Mouse (Mus musculus): ENCODE results near the gene Itih2. TPM values are rescaled to one million over a fixed set of nuclear protein-coding genes. Genes with fewer than 3 reads are reported as not detected.
A peak's percentile ranks its signal among the peaks of the same experiment; 100 is the strongest.

The Itih2 gene
- polyA plus RNA-seq, 1 experiment from 2014 or later: 1.7 TPM

GRCm38 (mm10) chr2:10058836-10059235 lies 72.4 kb downstream of the Itih2 start:
- Histone ChIP-seq H3K27ac (no peak overlapping the region), H3K4me2 (no peak overlapping the region), H3K9ac (no peak overlapping the region), H3K4me3 (no peak overlapping the region), H3K36me3 (peaks cover 85% of the 10 kb centered on the region), H3K27me3 (no peaks in the 10 kb centered on the region), H3K9me3 (no peaks in the 10 kb centered on the region), H3K4me1 (replicated peaks) (no peaks in the 10 kb centered on the region)
- no peak for ATAC-seq (ENCODE audit: low FRiP score)
- 89% methylated on average over 5 of the region's 5 CpGs for WGBS

DNA sequence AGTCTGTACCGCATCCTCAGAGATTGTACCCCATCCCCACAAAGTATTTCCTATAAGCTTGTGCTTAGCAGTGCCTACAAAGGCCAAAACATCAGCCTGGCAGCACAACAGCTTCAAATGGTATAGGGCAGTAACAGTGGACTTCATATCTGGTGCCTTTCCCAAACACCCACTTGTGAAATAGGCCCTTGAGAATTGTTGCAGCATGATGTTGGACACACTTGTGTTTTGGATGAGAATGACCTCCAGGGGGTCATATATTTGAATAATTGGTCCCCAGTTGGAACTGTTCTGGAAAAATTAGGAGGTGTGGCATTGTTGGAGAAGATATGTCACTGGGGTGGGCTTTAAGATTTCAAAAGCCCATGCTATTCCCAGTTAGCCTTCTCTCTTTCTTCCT lies 79.2 kb downstream of the Itih2 start:
- ATAC-seq (ENCODE audit: low FRiP score): no peak
- H3K4me1 ChIP-seq (replicated peaks): peaks cover 12% of the 10 kb centered on the region
- H3K9ac ChIP-seq: no peak overlapping the region
- H3K4me3 ChIP-seq: no peak overlapping the region
- 97% methylated on average over 1 of the region's 1 CpGs for WGBS
- no peaks in the 10 kb centered on the region for H3K27me3 ChIP-seq
- no peaks in the 10 kb centered on the region for H3K9me3 ChIP-seq
- peaks cover 30% of the 10 kb centered on the region for H3K36me3 ChIP-seq
- H3K4me2 ChIP-seq: no peak overlapping the region
- no peak overlapping the region for H3K27ac ChIP-seq

- no peak for ATAC-seq (ENCODE audit: low FRiP score)
- no peak overlapping the region for H3K4me3 ChIP-seq
- no peak overlapping the region for H3K27ac ChIP-seq
- H3K4me2 ChIP-seq: no peak overlapping the region
- peaks cover 19% of the 10 kb centered on the region for H3K4me1 ChIP-seq (replicated peaks)
- H3K27me3 ChIP-seq: no peaks in the 10 kb centered on the region
- H3K9ac ChIP-seq: no peak overlapping the region
- peaks cover 21% of the 10 kb centered on the region for H3K36me3 ChIP-seq
- H3K9me3 ChIP-seq: no peaks in the 10 kb centered on the region
- 85% methylated on average over 3 of the region's 3 CpGs for WGBS
Observed at GRCm38 (mm10) chr2:10050878-10051277, 80.3 kb downstream of the Itih2 start.

- H3K4me1 ChIP-seq (replicated peaks): peaks cover 19% of the 10 kb centered on the region
- no peak overlapping the region for H3K27ac ChIP-seq
- peak overlapping the region; percentile 61; the same call in 1 of the 2 replicates for H3K9ac ChIP-seq
- WGBS: 14% methylated on average over 10 of the region's 10 CpGs
- H3K4me3 ChIP-seq: peak overlapping the region; percentile 98
- ATAC-seq (ENCODE audit: low FRiP score): no peak
- no peaks in the 10 kb centered on the region for H3K9me3 ChIP-seq
- peaks cover 8% of the 10 kb centered on the region for H3K36me3 ChIP-seq
- H3K27me3 ChIP-seq: no peaks in the 10 kb centered on the region
- peak overlapping the region; percentile 57 for H3K4me2 ChIP-seq
Observed at GRCm38 (mm10) chr2:10049456-10049855, 81.7 kb downstream of the Itih2 start.

DNA sequence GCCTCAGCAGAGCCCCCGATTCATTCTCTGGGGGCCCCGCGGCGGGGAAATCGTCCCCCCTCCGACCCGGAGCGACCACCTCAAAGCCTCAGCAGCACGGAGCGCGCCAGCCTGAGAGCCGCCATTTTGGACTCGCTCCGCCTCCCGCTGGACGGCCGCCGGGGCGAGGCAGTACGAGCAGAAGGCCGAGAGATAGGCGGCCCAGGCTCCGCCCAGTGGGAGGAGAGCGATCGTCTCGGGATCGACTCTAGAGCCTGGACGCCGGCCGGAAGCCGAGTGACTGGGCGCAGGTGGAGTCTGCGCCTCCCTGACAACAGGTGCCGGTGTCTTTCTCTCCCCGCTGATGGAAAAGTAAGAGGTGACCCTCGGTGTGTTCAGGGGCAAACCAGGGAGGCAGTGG lies 82.7 kb downstream of the Itih2 start, which contains the start of gene Taf3:
Gene Taf3, minus strand, starts transcription at position 136 of the 400 bp plus-strand sequence.
- ATAC-seq (ENCODE audit: low FRiP score): peak; percentile 94
- peaks cover 19% of the 10 kb centered on the region for H3K4me1 ChIP-seq (replicated peaks)
- H3K9ac ChIP-seq: peak within 1 kb of the TSS; percentile 85
- no peaks in the 10 kb centered on the region for H3K36me3 ChIP-seq
- H3K9me3 ChIP-seq: no peaks in the 10 kb centered on the region
- under 1% methylated on average over 36 of the region's 36 CpGs for WGBS
- peak within 1 kb of the TSS; percentile 79 for H3K27ac ChIP-seq
- peak within 1 kb of the TSS; percentile 98 for H3K4me3 ChIP-seq
- H3K27me3 ChIP-seq: no peaks in the 10 kb centered on the region
- H3K4me2 ChIP-seq: peak within 1 kb of the TSS; percentile 90

DNA sequence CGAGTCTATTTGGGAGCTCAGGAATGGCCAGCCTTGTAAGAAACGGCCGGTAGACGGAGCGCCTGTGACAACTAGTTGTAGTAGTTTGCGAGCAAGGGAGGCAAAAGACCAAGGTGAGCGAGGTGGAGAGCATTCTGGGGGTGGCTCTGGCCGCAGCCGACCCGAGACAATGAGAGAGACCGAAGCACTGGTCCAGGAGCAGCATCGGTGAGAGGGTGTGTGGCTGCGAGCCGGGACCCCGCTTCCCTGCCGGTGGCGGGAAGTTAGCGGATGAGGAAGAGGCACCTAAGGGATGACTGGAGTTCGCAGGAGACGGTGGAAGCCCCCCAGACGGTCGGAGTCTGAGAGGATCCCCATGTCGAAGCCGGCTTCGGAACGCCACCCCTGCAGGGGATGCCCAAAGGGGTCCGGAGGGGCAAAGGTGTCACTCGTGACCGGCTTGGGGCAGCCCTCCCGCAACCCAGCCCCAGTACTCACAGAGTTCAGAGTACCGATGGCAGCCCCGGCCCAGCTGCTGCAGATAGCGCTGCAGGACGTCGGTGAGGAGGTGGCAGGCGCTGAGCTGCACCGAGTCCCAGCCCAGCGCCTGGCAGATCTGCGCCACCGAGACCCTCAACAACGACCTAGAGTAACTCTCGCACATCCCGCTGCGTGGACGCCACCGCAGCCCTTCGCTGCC lies 83.3 kb downstream of the Itih2 start:
- WGBS: under 1% methylated on average over 47 of the region's 47 CpGs
- Histone ChIP-seq H3K4me3 (peak overlapping the region; percentile 98), H3K4me2 (peak overlapping the region; percentile 90), H3K9me3 (no peaks in the 10 kb centered on the region), H3K36me3 (no peaks in the 10 kb centered on the region), H3K4me1 (replicated peaks) (peaks cover 19% of the 10 kb centered on the region), H3K27ac (peak overlapping the region; percentile 79), H3K9ac (peak overlapping the region; percentile 85), H3K27me3 (no peaks in the 10 kb centered on the region)
- ATAC-seq (ENCODE audit: low FRiP score): peak; percentile 86

Other genes with a start within 250 kb of the Itih2 start
- gene 9230102O04Rik, start 241.9 kb downstream of the Itih2 start, polyA plus RNA-seq (2015; fragmentation: Nextera tagmentation; extraction: Ambion mirVana): 1.4 and 2.7 TPM in 2 replicates
- 32.3 and 59.4 TPM in 2 replicates for gene Gata3, start 241.4 kb downstream of the Itih2 start, polyA plus RNA-seq (2015; fragmentation: Nextera tagmentation; extraction: Ambion mirVana)
- 15.0 and 16.6 TPM in 2 replicates for gene Taf3, start 82.8 kb downstream of the Itih2 start, polyA plus RNA-seq (2015; fragmentation: Nextera tagmentation; extraction: Ambion mirVana)
- gene Atp5c1, start 50.9 kb downstream of the Itih2 start, polyA plus RNA-seq (2015; fragmentation: Nextera tagmentation; extraction: Ambion mirVana): 529 and 549 TPM in 2 replicates
- 37.6 and 39.0 TPM in 2 replicates for gene Kin, start 50.8 kb downstream of the Itih2 start, polyA plus RNA-seq (2015; fragmentation: Nextera tagmentation; extraction: Ambion mirVana)
- 7.2 and 7.6 TPM in 2 replicates for gene Itih5, start 22.2 kb upstream of the Itih2 start, polyA plus RNA-seq (2015; fragmentation: Nextera tagmentation; extraction: Ambion mirVana)
- 4.1 and 4.6 TPM in 2 replicates for gene Sfmbt2, start 239.1 kb upstream of the Itih2 start, polyA plus RNA-seq (2015; fragmentation: Nextera tagmentation; extraction: Ambion mirVana)

Data from hindbrain, embryonic 13.5 days (tissue).